Mouse (Mus musculus) G1E (cell line): ENCODE measurements at regions not wholly inside any gene's neighbourhood (a gene's known extent, or its start where the extent isn't known, plus 50 kb on each side); places are given as distances from the start of the nearest gene placed in this dataset.

ENCODE experiments used
- CTCF ChIP-seq: IDR thresholded peaks from 2 replicates; pipeline ENCODE4 v1.5.1; 2012; ENCODE audit warnings: low read depth, low read length, inconsistent platforms, mixed read lengths
- GATA1 ChIP-seq: IDR thresholded peaks from 2 replicates; pipeline ENCODE4 v1.6.1; 2012; ENCODE audit warnings: borderline replicate concordance, low read length, inconsistent platforms, mixed read lengths

DNA sequence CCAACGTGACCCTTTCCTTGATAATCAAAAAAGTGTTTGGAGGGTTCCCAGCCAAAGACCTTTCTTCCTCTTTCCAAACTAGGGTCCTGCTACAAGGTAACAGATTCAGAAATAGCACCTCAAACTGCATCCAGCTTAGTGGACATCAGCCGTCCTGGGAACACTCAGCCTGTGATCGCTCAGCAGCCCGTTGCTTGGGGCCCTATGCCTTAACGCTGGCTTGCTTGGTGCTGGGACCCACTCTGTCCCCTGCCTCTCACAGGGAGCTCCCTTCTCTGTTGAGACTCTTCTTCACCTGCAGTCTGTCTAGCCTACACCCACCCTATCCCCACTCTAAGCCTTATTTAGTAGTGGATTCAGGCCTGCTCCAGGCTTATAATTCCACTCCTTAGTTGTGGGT, 121.6 kb upstream of the Foxn2 start:
- no peak for TF ChIP-seq GATA1
- no peak for TF ChIP-seq CTCF
